Comparison of ENCODE assay signal across 8 mouse cellular contexts in the genomic region with DNA sequence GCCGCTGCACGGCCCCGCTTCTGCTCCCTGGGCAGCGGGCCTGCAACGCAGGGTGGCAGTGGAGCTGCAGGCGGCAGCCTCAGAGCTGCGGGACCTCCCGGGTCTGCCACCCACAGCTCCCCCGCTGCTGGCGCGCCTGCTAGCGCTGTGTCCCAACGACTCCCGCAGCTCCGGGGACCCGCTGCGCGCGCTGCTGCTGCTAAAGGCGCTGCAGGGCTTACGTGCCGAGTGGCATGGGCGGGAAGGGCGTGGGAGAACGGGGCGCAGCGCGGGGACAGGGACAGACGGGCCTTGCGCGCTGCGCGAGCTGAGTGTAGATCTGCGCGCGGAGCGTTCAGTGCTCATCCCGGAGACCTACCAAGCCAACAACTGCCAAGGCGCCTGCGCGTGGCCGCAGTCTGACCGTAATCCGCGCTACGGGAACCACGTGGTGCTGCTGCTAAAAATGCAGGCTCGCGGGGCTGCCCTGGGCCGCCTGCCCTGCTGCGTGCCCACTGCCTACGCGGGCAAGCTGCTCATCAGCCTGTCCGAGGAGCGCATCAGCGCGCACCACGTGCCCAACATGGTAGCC. TPM values are rescaled to one million over a fixed set of nuclear protein-coding genes. Genes with fewer than 3 reads are reported as not detected.
A peak's percentile ranks its signal among the peaks of the same experiment; 100 is the strongest.
DNase-seq lines count a peak whose midpoint lies in the region; ATAC-seq and TF ChIP-seq lines count a peak whose summit lies in the region.

No protein-coding gene starts in this region.

- peak overlapping the region; percentile 59 for H3K9ac ChIP-seq in forebrain, embryonic 11.5 days (ENCODE audit: low read length)
- peak overlapping the region; percentile 78 for H3K9ac ChIP-seq in heart, embryonic 14.5 days (ENCODE audit: low read length)
- peak overlapping the region; percentile 65; the same call in 1 of the 2 replicates for H3K9ac ChIP-seq in kidney, postnatal 0 days (ENCODE audit: low read depth, low read length)
- peak overlapping the region; percentile 77 for H3K9ac ChIP-seq in liver, embryonic 11.5 days (ENCODE audit: low read depth, low read length)
- H3K9ac ChIP-seq in stomach, embryonic 16.5 days (ENCODE audit: low read length): peak overlapping the region; percentile 77

- H3K4me3 ChIP-seq in forebrain, embryonic 11.5 days (ENCODE audit: low read depth, low read length): peak overlapping the region; percentile 42
- H3K4me3 ChIP-seq in heart, embryonic 14.5 days (ENCODE audit: control insufficient read depth in 1 of 2, insufficient read depth in 1 of 2, low read depth in 1 of 2, low read length in 2 of 2): peak overlapping the region; percentile 48 to 51
- peak overlapping the region; percentile 36 for H3K4me3 ChIP-seq in kidney, postnatal 0 days (replicated peaks; ENCODE audit: low read depth, low read length)
- H3K4me3 ChIP-seq in liver, embryonic 11.5 days (ENCODE audit: low read depth, low read length): peak overlapping the region; percentile 60
- H3K4me3 ChIP-seq in stomach, embryonic 16.5 days (replicated peaks; ENCODE audit: low read length): peak overlapping the region; percentile 51

- H3K9me3 ChIP-seq in forebrain, embryonic 11.5 days (ENCODE audit: control insufficient read depth, low read length): no peaks in the 10 kb centered on the region
- no peaks in the 10 kb centered on the region for H3K9me3 ChIP-seq in heart, embryonic 14.5 days (ENCODE audit: control insufficient read depth, low read length)
- no peaks in the 10 kb centered on the region for H3K9me3 ChIP-seq in kidney, postnatal 0 days (replicated peaks; ENCODE audit: low read length)
- H3K9me3 ChIP-seq in liver, embryonic 11.5 days (ENCODE audit: control insufficient read depth, low read length): no peaks in the 10 kb centered on the region
- no peaks in the 10 kb centered on the region for H3K9me3 ChIP-seq in stomach, embryonic 16.5 days (replicated peaks; ENCODE audit: control insufficient read depth, low read length)

- DNase-seq in CD4-positive, CD25-positive, alpha-beta regulatory T cell, adult 2 months (ENCODE audit: low read depth, low spot score): peak; percentile 70
- DNase-seq in brain, adult 2 months (ENCODE audit: low read depth, low spot score): peak; percentile 97
- peak; percentile 84 for DNase-seq in forebrain, embryonic 11.5 days (ENCODE audit: low spot score)
- peak; percentile 77 for DNase-seq in kidney, postnatal 0 days (ENCODE audit: low spot score)
- DNase-seq in liver, embryonic 11.5 days (ENCODE audit: low spot score): peak; percentile 76

- H3K36me3 ChIP-seq in forebrain, embryonic 11.5 days (ENCODE audit: control insufficient read depth, insufficient read depth, low read length): peaks cover 15% of the 10 kb centered on the region
- H3K36me3 ChIP-seq in heart, embryonic 14.5 days (ENCODE audit: control insufficient read depth, insufficient read depth, low read length): peaks cover 33% of the 10 kb centered on the region
- peaks cover 27% of the 10 kb centered on the region for H3K36me3 ChIP-seq in kidney, postnatal 0 days (ENCODE audit: insufficient read depth, low read length)
- peaks cover 27% of the 10 kb centered on the region for H3K36me3 ChIP-seq in liver, embryonic 11.5 days (ENCODE audit: control insufficient read depth, insufficient read depth, low read length)
- H3K36me3 ChIP-seq in stomach, embryonic 16.5 days (ENCODE audit: control insufficient read depth, insufficient read depth, low read length): peaks cover 26% of the 10 kb centered on the region

- 2% methylated on average over 58 of the region's 58 CpGs for WGBS in forebrain, embryonic 11.5 days
- WGBS in heart, embryonic 14.5 days: under 1% methylated on average over 58 of the region's 58 CpGs
- under 1% methylated on average over 57 of the region's 58 CpGs for WGBS in kidney, postnatal 0 days
- 2% methylated on average over 58 of the region's 58 CpGs for WGBS in liver, embryonic 11.5 days
- WGBS in stomach, embryonic 16.5 days: under 1% methylated on average over 58 of the region's 58 CpGs

- 0 out of 2 replicates have a peak overlapping the region, but pooled peaks have one; percentile 25 for H3K27ac ChIP-seq in forebrain, embryonic 11.5 days (ENCODE audit: low read depth, low read length)
- H3K27ac ChIP-seq in heart, embryonic 14.5 days (replicated peaks in 1 of 2; ENCODE audit: control insufficient read depth in 1 of 2, insufficient read depth in 1 of 2, low read depth in 2 of 2, low read length in 2 of 2): peak overlapping the region; percentile 57 to 68
- H3K27ac ChIP-seq in kidney, postnatal 0 days: peak overlapping the region; percentile 56
- H3K27ac ChIP-seq in liver, embryonic 11.5 days (ENCODE audit: low read depth, low read length): peak overlapping the region; percentile 73
- peak overlapping the region; percentile 76 for H3K27ac ChIP-seq in stomach, embryonic 16.5 days (ENCODE audit: low read length)

- TF ChIP-seq CTCF in kidney, postnatal 0 days (IDR thresholded peaks at IDR 0.05; ENCODE audit: low read depth): peak; percentile 25; the same call in 1 of the 2 replicates

- H3K4me1 ChIP-seq in forebrain, embryonic 11.5 days (replicated peaks; ENCODE audit: control insufficient read depth, insufficient read depth, low read length): peaks cover 23% of the 10 kb centered on the region
- peaks cover 36 to 53% of the 10 kb centered on the region in 2 experiments for H3K4me1 ChIP-seq in heart, embryonic 14.5 days (ENCODE audit: control insufficient read depth in 2 of 2, insufficient read depth in 2 of 2, low read length in 2 of 2)
- H3K4me1 ChIP-seq in kidney, postnatal 0 days (replicated peaks; ENCODE audit: insufficient read depth, low read length): peaks cover 34% of the 10 kb centered on the region
- H3K4me1 ChIP-seq in liver, embryonic 11.5 days (replicated peaks; ENCODE audit: control insufficient read depth, insufficient read depth, low read length): peaks cover 52% of the 10 kb centered on the region
- H3K4me1 ChIP-seq in stomach, embryonic 16.5 days (ENCODE audit: control insufficient read depth, insufficient read depth, low read length): peaks cover 21% of the 10 kb centered on the region

- peak; percentile 82 for ATAC-seq in forebrain, embryonic 11.5 days (replicated peaks; ENCODE audit: low FRiP score)
- peak; percentile 49 for ATAC-seq in heart, embryonic 14.5 days (ENCODE audit: insufficient number of reproducible peaks, insufficient read depth, low FRiP score, low read depth)
- ATAC-seq in kidney, postnatal 0 days (replicated peaks; ENCODE audit: low FRiP score, low read depth): peak; percentile 50
- peak; percentile 48 for ATAC-seq in liver, embryonic 11.5 days (replicated peaks; ENCODE audit: low FRiP score)
- 0 out of 2 replicates have a peak, but pooled peaks have one; percentile 4 for ATAC-seq in monocyte, adult 5-6 weeks (replicated peaks; ENCODE audit: insufficient number of reproducible peaks, low FRiP score, low TSS enrichment, poor library complexity, severe bottlenecking)
- ATAC-seq in stomach, embryonic 16.5 days (ENCODE audit: insufficient read depth, low FRiP score): peak; percentile 67

- peaks cover 30% of the 10 kb centered on the region for H3K27me3 ChIP-seq in forebrain, embryonic 11.5 days (ENCODE audit: control insufficient read depth, insufficient read depth, low read length)
- H3K27me3 ChIP-seq in heart, embryonic 14.5 days (ENCODE audit: control insufficient read depth, insufficient read depth, low read length): no peaks in the 10 kb centered on the region
- H3K27me3 ChIP-seq in kidney, postnatal 0 days (ENCODE audit: insufficient read depth, low read length): no peaks in the 10 kb centered on the region
- H3K27me3 ChIP-seq in liver, embryonic 11.5 days (replicated peaks; ENCODE audit: control insufficient read depth, insufficient read depth, low read length): peaks cover 44% of the 10 kb centered on the region
- H3K27me3 ChIP-seq in stomach, embryonic 16.5 days (ENCODE audit: control insufficient read depth, insufficient read depth, low read length): peaks cover 3% of the 10 kb centered on the region; the same call in 1 of the 2 replicates

- H3K4me2 ChIP-seq in forebrain, embryonic 11.5 days (ENCODE audit: low read depth, low read length, severe bottlenecking): peak overlapping the region; percentile 95
- H3K4me2 ChIP-seq in heart, embryonic 14.5 days (ENCODE audit: low read length): peak overlapping the region; percentile 77
- H3K4me2 ChIP-seq in kidney, postnatal 0 days (ENCODE audit: low read length): peak overlapping the region; percentile 89
- peak overlapping the region; percentile 97 for H3K4me2 ChIP-seq in liver, embryonic 11.5 days
- H3K4me2 ChIP-seq in stomach, embryonic 16.5 days (ENCODE audit: low read depth, low read length): peak overlapping the region; percentile 94

RNA-seq across cellular contexts. Expression of gene Amh, which starts 2.1 kb away (rescaled TPM):
- 0.15 and 0.16 TPM in 2 replicates for polyA plus RNA-seq in forebrain, embryonic 11.5 days (2014; fragmentation: Nextera tagmentation; extraction: Ambion mirVana)
- polyA plus RNA-seq in heart, embryonic 14.5 days (2014; fragmentation: Nextera tagmentation; extraction: Ambion mirVana): 0.12 TPM in 1 of 2 replicates, not detected in the other
- polyA plus RNA-seq in kidney, postnatal 0 days (2015; fragmentation: Nextera tagmentation; extraction: Ambion mirVana): 0.09 TPM in 1 of 2 replicates, not detected in the other
- 0.14 TPM in 1 of 2 replicates, not detected in the other for polyA plus RNA-seq in liver, embryonic 11.5 days (2014; fragmentation: Nextera tagmentation; extraction: Ambion mirVana)
- total RNA-seq in monocyte, adult 5-6 weeks (2017): not detected in 3 replicates
- not detected in 2 replicates for polyA plus RNA-seq in stomach, embryonic 16.5 days (2015; fragmentation: Nextera tagmentation; extraction: Ambion mirVana)

RNA-seq across cellular contexts. Expression of gene Jsrp1, which starts 6.2 kb away (rescaled TPM):
- 0.47 and 0.59 TPM in 2 replicates for polyA plus RNA-seq in forebrain, embryonic 11.5 days (2014; fragmentation: Nextera tagmentation; extraction: Ambion mirVana)
- polyA plus RNA-seq in heart, embryonic 14.5 days (2014; fragmentation: Nextera tagmentation; extraction: Ambion mirVana): 5.5 and 5.6 TPM in 2 replicates
- polyA plus RNA-seq in kidney, postnatal 0 days (2015; fragmentation: Nextera tagmentation; extraction: Ambion mirVana): 4.0 and 4.6 TPM in 2 replicates
- polyA plus RNA-seq in liver, embryonic 11.5 days (2014; fragmentation: Nextera tagmentation; extraction: Ambion mirVana): 1.1 and 1.5 TPM in 2 replicates
- total RNA-seq in monocyte, adult 5-6 weeks (2017): not detected in 3 replicates
- 0.65 and 8.4 TPM in 2 replicates for polyA plus RNA-seq in stomach, embryonic 16.5 days (2015; fragmentation: Nextera tagmentation; extraction: Ambion mirVana)

RNA-seq across cellular contexts. Expression of gene Plekhj1, which starts 8.7 kb away (rescaled TPM):
- 160 and 163 TPM in 2 replicates for polyA plus RNA-seq in forebrain, embryonic 11.5 days (2014; fragmentation: Nextera tagmentation; extraction: Ambion mirVana)
- 71.1 and 75.4 TPM in 2 replicates for polyA plus RNA-seq in heart, embryonic 14.5 days (2014; fragmentation: Nextera tagmentation; extraction: Ambion mirVana)
- 83.7 and 86.6 TPM in 2 replicates for polyA plus RNA-seq in kidney, postnatal 0 days (2015; fragmentation: Nextera tagmentation; extraction: Ambion mirVana)
- polyA plus RNA-seq in liver, embryonic 11.5 days (2014; fragmentation: Nextera tagmentation; extraction: Ambion mirVana): 178 and 188 TPM in 2 replicates
- total RNA-seq in monocyte, adult 5-6 weeks (2017): 29.4 to 59.3 TPM (median 41.3 TPM) in 3 replicates
- 102 and 114 TPM in 2 replicates for polyA plus RNA-seq in stomach, embryonic 16.5 days (2015; fragmentation: Nextera tagmentation; extraction: Ambion mirVana)

RNA-seq across cellular contexts. Expression of gene Sf3a2, which starts 9.1 kb away (rescaled TPM):
- 116 and 119 TPM in 2 replicates for polyA plus RNA-seq in forebrain, embryonic 11.5 days (2014; fragmentation: Nextera tagmentation; extraction: Ambion mirVana)
- polyA plus RNA-seq in heart, embryonic 14.5 days (2014; fragmentation: Nextera tagmentation; extraction: Ambion mirVana): 49.2 and 51.0 TPM in 2 replicates
- 57.1 and 61.9 TPM in 2 replicates for polyA plus RNA-seq in kidney, postnatal 0 days (2015; fragmentation: Nextera tagmentation; extraction: Ambion mirVana)
- 116 and 121 TPM in 2 replicates for polyA plus RNA-seq in liver, embryonic 11.5 days (2014; fragmentation: Nextera tagmentation; extraction: Ambion mirVana)
- 9.4 to 23.3 TPM (median 10.7 TPM) in 3 replicates for total RNA-seq in monocyte, adult 5-6 weeks (2017)
- polyA plus RNA-seq in stomach, embryonic 16.5 days (2015; fragmentation: Nextera tagmentation; extraction: Ambion mirVana): 51.3 and 53.7 TPM in 2 replicates

RNA-seq across cellular contexts. Expression of gene Oaz1, which starts 19.3 kb away (rescaled TPM):
- 1,775 and 1,994 TPM in 2 replicates for polyA plus RNA-seq in forebrain, embryonic 11.5 days (2014; fragmentation: Nextera tagmentation; extraction: Ambion mirVana)
- polyA plus RNA-seq in heart, embryonic 14.5 days (2014; fragmentation: Nextera tagmentation; extraction: Ambion mirVana): 2,025 and 2,172 TPM in 2 replicates
- polyA plus RNA-seq in kidney, postnatal 0 days (2015; fragmentation: Nextera tagmentation; extraction: Ambion mirVana): 1,422 and 1,480 TPM in 2 replicates
- polyA plus RNA-seq in liver, embryonic 11.5 days (2014; fragmentation: Nextera tagmentation; extraction: Ambion mirVana): 1,793 and 1,800 TPM in 2 replicates
- 242 to 281 TPM (median 259 TPM) in 3 replicates for total RNA-seq in monocyte, adult 5-6 weeks (2017)
- 1,560 and 1,582 TPM in 2 replicates for polyA plus RNA-seq in stomach, embryonic 16.5 days (2015; fragmentation: Nextera tagmentation; extraction: Ambion mirVana)

Comparison
In these comparisons a context has a peak if more than half of its experiments do, and no peak if none do; other contexts are left out.
1. Peak in every context shown above with its lines: DNase-seq, ATAC-seq, H3K4me3 ChIP-seq and H3K27ac ChIP-seq.
2. ATAC-seq: peak in every context shown above with its lines; median percentile 82 in forebrain, embryonic 11.5 days; 67 in stomach, embryonic 16.5 days; 50 in kidney, postnatal 0 days; 49 in heart, embryonic 14.5 days; 48 in liver, embryonic 11.5 days; 4 in monocyte, adult 5-6 weeks.
3. H3K27ac ChIP-seq: peak in every context shown above with its lines; median percentile 76 in stomach, embryonic 16.5 days; 73 in liver, embryonic 11.5 days; 62 in heart, embryonic 14.5 days; 56 in kidney, postnatal 0 days; 25 in forebrain, embryonic 11.5 days.